9 mouse cellular contexts compared by ENCODE assay signal in the genomic region with DNA sequence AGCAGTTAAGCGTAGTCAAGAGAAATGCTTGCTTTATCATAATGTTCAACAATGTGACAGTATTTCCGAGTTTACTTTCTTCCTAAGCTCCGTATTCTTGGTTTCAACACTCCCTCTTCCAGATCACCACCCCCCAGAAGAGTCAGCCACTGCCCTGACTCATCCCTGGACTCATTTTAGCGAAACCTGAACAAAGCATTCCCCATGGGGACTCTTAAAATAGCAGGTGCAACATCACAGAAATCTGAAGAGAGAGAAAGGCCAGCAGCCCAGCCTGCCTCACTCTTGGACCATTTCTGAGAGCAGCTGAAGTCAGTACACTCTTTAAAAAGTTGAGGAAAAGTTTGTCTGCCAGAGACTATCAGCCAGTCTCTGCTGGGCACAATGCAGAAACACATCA. TPM values are rescaled to one million over a fixed set of nuclear protein-coding genes. Genes with fewer than 3 reads are reported as not detected.
DNase-seq lines count a peak whose midpoint lies in the region; ATAC-seq and TF ChIP-seq lines count a peak whose summit lies in the region.
"Had no signal": no experiment of that assay in that cellular context is flagged by ENCODE, and none has a peak within 500 bp of the region (broad histone marks: within the 10 kb centered on the region; RNA-seq: fewer than 3 reads in every experiment).

No protein-coding gene starts in this region.

- peak overlapping the region; percentile 38; the same call in 1 of the 2 replicates for H3K27ac ChIP-seq in kidney, embryonic 16.5 days (ENCODE audit: low read length)
- H3K27ac ChIP-seq in kidney, adult 2 months (ENCODE audit: insufficient read depth, low read depth, low read length) = no peak overlapping the region
- no peak overlapping the region for H3K27ac ChIP-seq in embryonic facial prominence, embryonic 14.5 days (replicated peaks; ENCODE audit: low read depth, low read length)
- no peak overlapping the region for H3K27ac ChIP-seq in hindbrain, postnatal 0 days
- H3K27ac ChIP-seq in neural tube, embryonic 12.5 days = no peak overlapping the region

- H3K27me3 ChIP-seq in kidney, embryonic 16.5 days (ENCODE audit: insufficient read depth, low read length) = no peaks in the 10 kb centered on the region
- H3K27me3 ChIP-seq in kidney, adult 2 months (replicated peaks; ENCODE audit: control insufficient read depth, insufficient read depth, low read length) = 0 out of 2 replicates have a peak, but pooled peaks cover 2% of the 10 kb centered on the region
- H3K27me3 ChIP-seq in embryonic facial prominence, embryonic 14.5 days (replicated peaks; ENCODE audit: control insufficient read depth, insufficient read depth, low read length) = no peaks in the 10 kb centered on the region
- no peaks in the 10 kb centered on the region for H3K27me3 ChIP-seq in hindbrain, postnatal 0 days (ENCODE audit: insufficient read depth, low read length)
- no peaks in the 10 kb centered on the region for H3K27me3 ChIP-seq in neural tube, embryonic 12.5 days (replicated peaks)
- H3K27me3 ChIP-seq: Patski had no signal

- H3K4me1 ChIP-seq in kidney, embryonic 16.5 days (ENCODE audit: insufficient read depth, low read length) = peaks cover 25% of the 10 kb centered on the region
- H3K4me1 ChIP-seq in kidney, adult 2 months (ENCODE audit: control insufficient read depth, insufficient read depth, low read length) = no peaks in the 10 kb centered on the region
- peaks cover 25% of the 10 kb centered on the region for H3K4me1 ChIP-seq in embryonic facial prominence, embryonic 14.5 days (ENCODE audit: control insufficient read depth, insufficient read depth, low read length)
- H3K4me1 ChIP-seq in hindbrain, postnatal 0 days (ENCODE audit: insufficient read depth, low read length) = no peaks in the 10 kb centered on the region; the same call in 1 of the 2 replicates
- peaks cover 13% of the 10 kb centered on the region; the same call in 1 of the 2 replicates for H3K4me1 ChIP-seq in neural tube, embryonic 12.5 days

- H3K36me3 ChIP-seq in kidney, embryonic 16.5 days (ENCODE audit: insufficient read depth, low read length) = no peaks in the 10 kb centered on the region
- H3K36me3 ChIP-seq in kidney, adult 2 months (ENCODE audit: control insufficient read depth, insufficient read depth, low read length) = no peaks in the 10 kb centered on the region
- H3K36me3 ChIP-seq in embryonic facial prominence, embryonic 14.5 days (ENCODE audit: control insufficient read depth, insufficient read depth, low read length) = 0 out of 2 replicates have a peak, but pooled peaks cover 4% of the 10 kb centered on the region
- H3K36me3 ChIP-seq in hindbrain, postnatal 0 days (ENCODE audit: insufficient read depth, low read length) = no peaks in the 10 kb centered on the region
- H3K36me3 ChIP-seq in neural tube, embryonic 12.5 days = no peaks in the 10 kb centered on the region

- DNase-seq in kidney, adult 2 months = no peak
- DNase-seq in embryonic facial prominence, embryonic 14.5 days (ENCODE audit: low spot score) = no peak
- no peak for DNase-seq in hindbrain, postnatal 0 days (ENCODE audit: low spot score)
- DNase-seq in left cerebral cortex, adult 8-10 months (ENCODE audit: low spot score in 2 of 2) = no peak
- no peak for DNase-seq in spleen, adult 12 weeks (ENCODE audit: low spot score)
- DNase-seq: kidney, postnatal 10 days had no signal

- H3K4me2 ChIP-seq in kidney, embryonic 16.5 days (replicated peaks; ENCODE audit: low read depth, low read length) = peak overlapping the region; percentile 85
- H3K4me2 ChIP-seq in embryonic facial prominence, embryonic 14.5 days (ENCODE audit: low read depth, low read length) = peak overlapping the region; percentile 78
- H3K4me2 ChIP-seq in hindbrain, postnatal 0 days (ENCODE audit: low read depth, low read length) = peak overlapping the region; percentile 81
- peak overlapping the region; percentile 92 for H3K4me2 ChIP-seq in neural tube, embryonic 12.5 days (replicated peaks)

- H3K9ac ChIP-seq in kidney, embryonic 16.5 days (replicated peaks; ENCODE audit: low read length) = peak overlapping the region; percentile 55
- peak overlapping the region; percentile 83; the same call in 1 of the 2 replicates for H3K9ac ChIP-seq in embryonic facial prominence, embryonic 14.5 days (ENCODE audit: low read depth, low read length)
- H3K9ac ChIP-seq in hindbrain, postnatal 0 days (replicated peaks; ENCODE audit: low read length) = no peak overlapping the region
- no peak overlapping the region for H3K9ac ChIP-seq in neural tube, embryonic 12.5 days

- no peak for TF ChIP-seq POLR2A in kidney, adult 2 months (IDR thresholded peaks at IDR 0.05; ENCODE audit: low read depth, low read length)

- 43% methylated on average over 4 of the region's 4 CpGs for WGBS in kidney, embryonic 16.5 days
- WGBS in kidney, adult 2 months = 57% methylated on average over 4 of the region's 4 CpGs
- 67% methylated on average over 4 of the region's 4 CpGs for WGBS in embryonic facial prominence, embryonic 14.5 days
- WGBS in hindbrain, postnatal 0 days = 51% methylated on average over 4 of the region's 4 CpGs
- WGBS in neural tube, embryonic 12.5 days = 70% methylated on average over 4 of the region's 4 CpGs

- no peak for ATAC-seq in kidney, embryonic 16.5 days (ENCODE audit: low FRiP score, low TSS enrichment)
- ATAC-seq in embryonic facial prominence, embryonic 14.5 days (ENCODE audit: low read depth) = no peak
- no peak for ATAC-seq in hindbrain, postnatal 0 days
- no peak for ATAC-seq in neural tube, embryonic 12.5 days (ENCODE audit: low FRiP score, low read depth)
- ATAC-seq: Patski had no signal

- TF ChIP-seq CTCF in kidney, adult 2 months (conservative IDR thresholded peaks at IDR 0.05; ENCODE audit: insufficient read depth, insufficient read length, low read depth, low read length) = no peak
- TF ChIP-seq CTCF in hindbrain, postnatal 0 days (IDR thresholded peaks at IDR 0.05; ENCODE audit: low read depth) = no peak

- no peaks in the 10 kb centered on the region for H3K9me3 ChIP-seq in kidney, embryonic 16.5 days (ENCODE audit: low read length)
- no peaks in the 10 kb centered on the region for H3K9me3 ChIP-seq in embryonic facial prominence, embryonic 14.5 days (ENCODE audit: control insufficient read depth, low read length)
- H3K9me3 ChIP-seq in hindbrain, postnatal 0 days (ENCODE audit: low read length) = no peaks in the 10 kb centered on the region
- H3K9me3 ChIP-seq in neural tube, embryonic 12.5 days = no peaks in the 10 kb centered on the region

- peak overlapping the region; percentile 88 for H3K4me3 ChIP-seq in kidney, embryonic 16.5 days (ENCODE audit: low read length)
- no peak overlapping the region for H3K4me3 ChIP-seq in kidney, adult 2 months (ENCODE audit: insufficient read depth, low read depth, low read length)
- peak overlapping the region; percentile 89 for H3K4me3 ChIP-seq in embryonic facial prominence, embryonic 14.5 days (ENCODE audit: low read depth, low read length)
- peak overlapping the region; percentile 58 for H3K4me3 ChIP-seq in hindbrain, postnatal 0 days (ENCODE audit: low read length)
- H3K4me3 ChIP-seq in neural tube, embryonic 12.5 days = peak overlapping the region; percentile 62

RNA-seq across cellular contexts. Expression of gene Tmtc2, which starts 2.4 kb away (rescaled TPM):
- polyA plus RNA-seq in kidney, embryonic 16.5 days (2015; fragmentation: Nextera tagmentation; extraction: Ambion mirVana) = 7.8 and 8.8 TPM in 2 replicates
- polyA plus RNA-seq in kidney, adult 2 months (2012; rRNA removed) = 1.1 and 2.3 TPM in 2 replicates
- polyA plus RNA-seq in embryonic facial prominence, embryonic 14.5 days (2014; fragmentation: Nextera tagmentation; extraction: Ambion mirVana) = 9.4 and 10.9 TPM in 2 replicates
- total RNA-seq in hindbrain, postnatal 0 days (2014; rRNA removed) = 19.3 and 19.4 TPM in 2 replicates
- 7.6 and 8.2 TPM in 2 replicates for polyA plus RNA-seq in hindbrain, postnatal 0 days (2015; fragmentation: Nextera tagmentation; extraction: Ambion mirVana)
- 16.2 TPM in 2 replicates for polyA plus RNA-seq in neural tube, embryonic 12.5 days (2016; fragmentation: Nextera tagmentation; extraction: Ambion mirVana)
- 10 to 100 TPM in 3 of 4 experiments, 1 to 10 TPM in 1; 9.9 to 12.4 (median 10.9) TPM for total RNA-seq in left cerebral cortex, adult 8-10 months (2022)

Comparison
In these comparisons a context has a peak if more than half of its experiments do, and no peak if none do; other contexts are left out.
1. H3K9ac ChIP-seq: peak in kidney, embryonic 16.5 days (single experiment) and embryonic facial prominence, embryonic 14.5 days (single experiment); none in hindbrain, postnatal 0 days (single experiment) and neural tube, embryonic 12.5 days (single experiment).
2. Peak in every context shown above with its lines, with median percentiles within 50 percentile points of each other: H3K4me2 ChIP-seq.